Mouse (Mus musculus): ENCODE data around the gene Tex12. TPM values are rescaled to one million over a fixed set of nuclear protein-coding genes. Genes with fewer than 3 reads are reported as not detected.

Gene Tex12
- 0.18 and 0.26 TPM in 2 replicates for polyA plus RNA-seq (2015; fragmentation: Nextera tagmentation; extraction: Ambion mirVana)

- no peaks in the 10 kb centered on the region for H3K4me1 ChIP-seq
- H3K4me2 ChIP-seq: no peak within 1 kb of the TSS
- no peak within 1 kb of the TSS for H3K27ac ChIP-seq
- 90% methylated on average over 38 of the region's 38 CpGs for WGBS
- H3K9me3 ChIP-seq: no peaks in the 10 kb centered on the region
- H3K4me3 ChIP-seq: no peak within 1 kb of the TSS
- no peak within 1 kb of the TSS for H3K9ac ChIP-seq
- ATAC-seq (replicated peaks): no peak
- no peaks in the 10 kb centered on the region for H3K27me3 ChIP-seq (replicated peaks)
- no peaks in the 10 kb centered on the region for H3K36me3 ChIP-seq (replicated peaks)
Measured at GRCm38 (mm10) chr9:50561145-50561917, at the start of gene Tex12. Gene Tex12, minus strand, starts transcription at chr9:50561325.

- H3K9me3 ChIP-seq: no peaks in the 10 kb centered on the region
- H3K9ac ChIP-seq: peak overlapping the region; percentile 90
- no peaks in the 10 kb centered on the region for H3K27me3 ChIP-seq (replicated peaks)
- 0 out of 2 replicates have a peak, but pooled peaks have one; percentile 4 for ATAC-seq (replicated peaks)
- H3K4me1 ChIP-seq: peaks cover 31% of the 10 kb centered on the region
- peak overlapping the region; percentile 83 for H3K4me2 ChIP-seq
- peak overlapping the region; percentile 90 for H3K27ac ChIP-seq
- H3K36me3 ChIP-seq (replicated peaks): peaks cover 20% of the 10 kb centered on the region; the same call in 1 of the 2 replicates
- H3K4me3 ChIP-seq: peak overlapping the region; percentile 77
- 4% methylated on average over 6 of the region's 6 CpGs for WGBS
Measured at GRCm38 (mm10) chr9:50604338-50604737, 43.2 kb upstream of the Tex12 start.

- ATAC-seq (replicated peaks): peak; percentile 92
- peak overlapping the region; percentile 83 for H3K4me2 ChIP-seq
- 1% methylated on average over 24 of the region's 24 CpGs for WGBS
- H3K27ac ChIP-seq: peak overlapping the region; percentile 90
- H3K9ac ChIP-seq: peak overlapping the region; percentile 90
- no peaks in the 10 kb centered on the region for H3K27me3 ChIP-seq (replicated peaks)
- peaks cover 31% of the 10 kb centered on the region for H3K4me1 ChIP-seq
- no peaks in the 10 kb centered on the region for H3K9me3 ChIP-seq
- peaks cover 23% of the 10 kb centered on the region; the same call in 1 of the 2 replicates for H3K36me3 ChIP-seq (replicated peaks)
- peak overlapping the region; percentile 77 for H3K4me3 ChIP-seq
Measured at GRCm38 (mm10) chr9:50603998-50604324, 42.8 kb upstream of the Tex12 start.

- peak within 1 kb of the TSS; percentile 90 for H3K27ac ChIP-seq
- no peaks in the 10 kb centered on the region for H3K9me3 ChIP-seq
- peak; percentile 98 for ATAC-seq (replicated peaks)
- H3K36me3 ChIP-seq (replicated peaks): peaks cover 27% of the 10 kb centered on the region
- 1% methylated on average over 48 of the region's 48 CpGs for whole genome bisulfite sequencing
- peak within 1 kb of the TSS; percentile 90 for H3K9ac ChIP-seq
- peak within 1 kb of the TSS; percentile 83 for H3K4me2 ChIP-seq
- no peaks in the 10 kb centered on the region for H3K27me3 ChIP-seq (replicated peaks)
- peaks cover 31% of the 10 kb centered on the region for H3K4me1 ChIP-seq
- H3K4me3 ChIP-seq: peak within 1 kb of the TSS; percentile 77
Measured at GRCm38 (mm10) chr9:50603189-50603997, 42.3 kb upstream of the Tex12 start, which contains the start of the genes Sdhd and Timm8b. Gene Sdhd, minus strand, starts transcription at chr9:50603812. Gene Timm8b, plus strand, starts transcription at chr9:50603910.

- Histone ChIP-seq H3K27ac (no peak overlapping the region), H3K36me3 (replicated peaks) (peaks cover 31% of the 10 kb centered on the region), H3K9me3 (no peaks in the 10 kb centered on the region), H3K4me2 (peak overlapping the region; percentile 83), H3K27me3 (replicated peaks) (no peaks in the 10 kb centered on the region), H3K4me1 (peaks cover 31% of the 10 kb centered on the region), H3K9ac (no peak overlapping the region), H3K4me3 (peak overlapping the region; percentile 77)
- 91% methylated on average over 7 of the region's 7 CpGs for WGBS
- ATAC-seq (replicated peaks): no peak
Measured at GRCm38 (mm10) chr9:50602055-50602845, 41.1 kb upstream of the Tex12 start.

GRCm38 (mm10) chr9:50601536-50601935 is 40.4 kb upstream of the Tex12 start:
- Histone ChIP-seq H3K9ac (no peak overlapping the region), H3K27me3 (replicated peaks) (no peaks in the 10 kb centered on the region), H3K4me3 (no peak overlapping the region), H3K9me3 (no peaks in the 10 kb centered on the region), H3K4me2 (no peak overlapping the region), H3K36me3 (replicated peaks) (peaks cover 36% of the 10 kb centered on the region), H3K4me1 (peaks cover 31% of the 10 kb centered on the region), H3K27ac (no peak overlapping the region)
- WGBS: 79% methylated on average over 6 of the region's 6 CpGs
- ATAC-seq (replicated peaks): no peak

GRCm38 (mm10) chr9:50596973-50597372 is 35.8 kb upstream of the Tex12 start:
- no peak overlapping the region for H3K9ac ChIP-seq

GRCm38 (mm10) chr9:50594794-50595417 is 33.8 kb upstream of the Tex12 start:
- Histone ChIP-seq H3K9ac (no peak overlapping the region), H3K36me3 (replicated peaks) (peaks cover 38% of the 10 kb centered on the region), H3K27me3 (replicated peaks) (no peaks in the 10 kb centered on the region), H3K4me1 (no peaks in the 10 kb centered on the region), H3K9me3 (no peaks in the 10 kb centered on the region), H3K4me2 (no peak overlapping the region), H3K27ac (no peak overlapping the region), H3K4me3 (no peak overlapping the region)
- 78% methylated on average over 12 of the region's 12 CpGs for WGBS
- no peak for ATAC-seq (replicated peaks)

More at GRCm38 (mm10) chr9:50596973-50597372, 35.8 kb upstream of the Tex12 start:
- H3K36me3 ChIP-seq (replicated peaks): peaks cover 43% of the 10 kb centered on the region
- no peak overlapping the region for H3K4me3 ChIP-seq
- no peaks in the 10 kb centered on the region for H3K27me3 ChIP-seq (replicated peaks)
- no peak overlapping the region for H3K4me2 ChIP-seq
- H3K27ac ChIP-seq: no peak overlapping the region
- no peak for ATAC-seq (replicated peaks)
- peaks cover 6% of the 10 kb centered on the region for H3K4me1 ChIP-seq
- WGBS: 95% methylated on average over 8 of the region's 8 CpGs
- no peaks in the 10 kb centered on the region for H3K9me3 ChIP-seq

GRCm38 (mm10) chr9:50593544-50593943 is 32.4 kb upstream of the Tex12 start:
- no peak overlapping the region for H3K9ac ChIP-seq
- 100% methylated on average over 1 of the region's 3 CpGs for WGBS
- no peak for ATAC-seq (replicated peaks)
- no peak overlapping the region for H3K4me3 ChIP-seq
- no peak overlapping the region for H3K27ac ChIP-seq
- no peak overlapping the region for H3K4me2 ChIP-seq
- H3K36me3 ChIP-seq (replicated peaks): peaks cover 27% of the 10 kb centered on the region
- H3K27me3 ChIP-seq (replicated peaks): no peaks in the 10 kb centered on the region
- H3K9me3 ChIP-seq: no peaks in the 10 kb centered on the region
- no peaks in the 10 kb centered on the region for H3K4me1 ChIP-seq

- Histone ChIP-seq H3K9ac (no peak overlapping the region), H3K27me3 (replicated peaks) (no peaks in the 10 kb centered on the region), H3K4me2 (no peak overlapping the region), H3K27ac (no peak overlapping the region), H3K4me1 (no peaks in the 10 kb centered on the region), H3K36me3 (replicated peaks) (peaks cover 21% of the 10 kb centered on the region), H3K4me3 (no peak overlapping the region), H3K9me3 (no peaks in the 10 kb centered on the region)
- no peak for ATAC-seq (replicated peaks)
- WGBS: 89% methylated on average over 9 of the region's 9 CpGs
Measured at GRCm38 (mm10) chr9:50592955-50593354, 31.8 kb upstream of the Tex12 start.

GRCm38 (mm10) chr9:50590856-50591518 is 29.9 kb upstream of the Tex12 start:
- Histone ChIP-seq H3K9ac (no peak overlapping the region), H3K27ac (no peak overlapping the region), H3K4me2 (no peak overlapping the region), H3K36me3 (replicated peaks) (peaks cover 4% of the 10 kb centered on the region; the same call in 1 of the 2 replicates), H3K4me3 (no peak overlapping the region), H3K9me3 (no peaks in the 10 kb centered on the region), H3K27me3 (replicated peaks) (no peaks in the 10 kb centered on the region), H3K4me1 (no peaks in the 10 kb centered on the region)
- no peak for ATAC-seq (replicated peaks)
- 81% methylated on average over 10 of the region's 10 CpGs for WGBS

Data from midbrain, embryonic 15.5 days (tissue).